Mouse (Mus musculus) lung, adult 2 months (tissue): ENCODE measurements around the gene Polr2i.

Experiments
- CTCF ChIP-seq: fragments of 200-500 bp; IDR thresholded peaks from 2 replicates; pipeline ENCODE4 v1.5.1; 2011; ENCODE audit warnings: mild to moderate bottlenecking, low read length, control low read depth; ENCODE audit not compliant: insufficient read depth
- POLR2A ChIP-seq: fragments of 200-500 bp; IDR thresholded peaks from 2 replicates; pipeline ENCODE4 v1.6.1; 2011; ENCODE audit warnings: low read depth, mild to moderate bottlenecking, control low read depth, low read length, borderline replicate concordance; ENCODE audit errors: extremely low read depth

DNA sequence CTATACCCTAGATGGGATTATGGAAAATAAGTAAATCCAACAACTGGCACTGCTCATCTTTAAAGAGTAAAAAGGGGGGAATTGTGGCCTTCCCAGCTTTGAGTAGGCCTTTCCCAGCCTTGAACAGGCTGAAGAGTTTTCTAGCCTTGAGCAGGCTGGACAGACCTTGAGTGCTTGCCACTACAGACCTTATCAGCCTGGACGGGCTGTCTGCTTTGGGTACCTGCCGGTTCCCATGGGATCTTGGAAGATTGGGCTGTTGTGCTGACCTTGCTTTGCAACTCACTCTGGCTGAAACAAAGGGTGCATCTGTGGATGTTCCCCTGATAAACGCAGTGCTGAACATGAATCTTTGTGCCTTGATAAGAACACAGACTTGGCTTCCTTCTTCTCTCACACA, 17.9 kb upstream of the Polr2i start:
- no peak for TF ChIP-seq POLR2A
- TF ChIP-seq CTCF, result no peak
